Mouse (Mus musculus) T-helper 1 cell (primary cell): ENCODE measurements around the gene Ap5b1.

Source experiments
- in situ Hi-C: fragments of 300-600 bp; cut with MboI, MseI; formaldehyde crosslinking; loops from one replicate; pipeline ENCODE4 v1.15.1; 2025; ENCODE audit warnings: high pct_unique_total_duplicates

Ap5b1 gene

DNA sequence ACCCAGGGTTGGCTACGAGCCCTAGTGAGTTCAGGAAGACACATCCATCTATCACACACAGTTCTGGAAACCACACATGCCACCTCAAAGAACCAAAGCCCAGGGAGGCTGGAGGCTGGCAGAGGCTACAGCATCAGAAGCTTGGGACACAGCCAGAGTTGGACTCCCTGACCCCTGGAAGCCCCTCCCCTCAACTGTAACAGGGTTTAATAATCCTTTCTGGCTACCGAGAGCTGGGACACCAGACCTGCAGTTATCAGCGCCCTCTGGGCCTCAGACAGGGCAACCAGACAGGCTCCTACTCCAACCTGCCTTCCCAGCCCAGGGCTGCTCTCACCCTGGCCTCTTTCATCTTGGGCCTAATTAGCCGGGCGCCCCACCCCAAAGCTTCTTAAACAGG lies 1.5 kb upstream of the Ap5b1 start:
- in situ Hi-C loops, result no loop called here

DNA sequence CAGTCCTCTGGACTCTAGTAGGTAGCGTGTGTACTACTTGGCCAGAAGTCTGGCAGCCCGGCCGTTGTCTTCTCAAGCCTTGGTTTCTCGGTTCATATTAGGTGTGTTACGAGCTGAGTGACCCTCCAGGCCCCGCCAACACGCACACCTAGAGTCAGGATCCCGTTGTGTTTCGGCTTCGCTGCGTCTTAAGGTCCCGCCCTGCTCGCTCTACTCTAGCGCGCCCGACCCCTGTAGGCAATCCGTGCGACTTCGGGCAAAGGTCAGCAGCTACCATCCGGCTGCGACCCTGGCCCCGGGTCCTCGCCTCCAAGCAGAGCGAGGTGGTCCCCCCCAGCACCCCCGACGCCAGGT lies 668 bp upstream of the Ap5b1 start:
- in situ Hi-C loops, result no loop called here

DNA sequence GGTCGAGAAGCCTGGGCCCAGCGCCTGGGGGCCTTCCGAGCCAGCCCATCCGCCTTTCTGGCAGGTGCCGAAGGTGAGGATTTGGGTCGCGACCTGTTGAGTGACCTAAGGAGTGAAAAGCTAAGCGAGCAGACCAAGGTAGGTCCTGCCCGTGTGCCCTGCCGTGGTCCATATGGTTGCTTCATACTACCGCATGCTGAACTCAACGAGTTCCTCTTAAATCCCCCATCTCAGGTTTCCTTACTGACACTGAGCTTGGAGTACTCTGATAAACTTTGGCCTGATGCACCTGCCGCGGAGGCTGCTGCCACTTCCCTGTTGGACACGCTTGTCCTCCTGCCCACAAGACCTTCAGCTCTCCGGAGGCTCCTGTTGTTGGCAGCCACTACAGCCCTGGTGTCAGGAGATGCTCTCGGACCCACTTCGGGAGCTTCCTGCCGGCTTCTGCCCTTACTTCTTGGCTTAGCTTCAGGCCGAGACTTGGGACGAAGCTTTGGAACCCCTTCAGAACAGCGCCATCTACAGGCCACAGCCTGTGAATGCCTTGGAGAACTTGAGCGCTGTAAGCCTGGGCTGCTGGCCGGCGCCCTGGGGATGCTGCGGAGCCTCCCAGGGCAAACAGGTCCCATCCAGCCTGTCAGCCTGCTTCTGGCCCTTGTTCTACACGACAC lies 780 bp downstream of the Ap5b1 start:
- in situ Hi-C loops, result no loop called here

DNA sequence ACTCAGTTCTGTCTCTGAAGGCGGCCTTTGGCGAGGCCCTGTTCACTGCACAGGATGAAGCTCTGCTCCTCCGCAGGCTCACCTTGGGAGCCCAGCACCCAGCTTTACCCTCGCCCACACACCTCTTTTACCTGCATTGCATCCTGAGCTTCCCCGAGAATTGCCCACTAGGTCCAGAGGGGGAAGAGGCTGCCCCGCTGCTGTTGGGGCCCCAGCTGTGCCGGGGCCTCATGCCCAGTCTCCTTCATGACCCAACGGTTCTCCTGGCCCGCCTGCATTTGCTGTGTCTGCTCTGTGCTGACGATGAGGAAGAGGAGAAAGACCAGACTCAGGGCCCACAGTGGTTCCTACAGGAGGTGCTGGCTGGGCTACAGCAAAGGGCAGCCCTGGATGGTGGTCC lies 1.7 kb downstream of the Ap5b1 start:
- in situ Hi-C loops, result no loop called here

DNA sequence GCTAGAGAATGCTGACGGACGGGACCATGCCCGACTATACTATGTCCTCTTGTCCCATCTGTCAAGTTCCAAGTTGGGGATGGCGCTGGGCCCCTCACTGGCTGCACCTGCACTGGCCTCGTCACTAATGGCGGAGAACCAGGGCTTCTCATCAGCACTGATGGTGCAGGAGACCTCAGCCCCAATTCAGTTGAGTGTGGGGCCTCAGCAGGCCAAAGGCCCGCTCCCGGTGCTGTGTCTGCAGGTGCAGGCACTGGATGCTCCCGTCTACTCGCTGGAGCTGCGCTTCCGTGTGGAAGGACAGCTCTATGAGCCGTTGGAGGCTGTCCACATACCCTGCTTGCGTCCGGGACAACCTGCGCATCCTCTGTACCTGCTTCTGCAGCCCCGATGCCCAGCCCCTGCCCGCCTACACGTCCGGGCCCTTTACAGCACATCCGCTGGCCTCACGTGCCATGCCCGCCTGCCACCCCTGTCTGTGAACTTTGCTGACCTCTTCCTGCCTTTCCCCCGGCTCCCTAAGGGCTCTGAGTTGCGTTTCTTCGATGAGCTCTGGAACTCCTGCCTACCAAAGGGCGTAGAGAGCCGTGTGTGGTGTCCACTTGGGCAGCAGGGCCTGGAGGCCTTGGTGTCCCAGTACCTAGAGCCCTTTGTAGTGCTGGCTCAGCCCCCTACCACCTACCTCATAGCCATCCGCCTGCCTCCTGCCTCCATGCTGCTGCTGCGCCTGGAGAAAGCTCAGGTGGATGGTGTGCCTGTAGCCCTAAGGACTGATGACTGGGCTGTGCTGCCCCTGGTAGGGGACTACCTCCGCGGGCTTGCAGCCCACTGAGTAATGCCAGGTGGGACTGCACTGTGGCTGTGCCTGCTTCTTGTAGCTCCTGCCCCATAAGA lies 2.8 kb downstream of the Ap5b1 start:
- in situ Hi-C loops, result no loop called here

DNA sequence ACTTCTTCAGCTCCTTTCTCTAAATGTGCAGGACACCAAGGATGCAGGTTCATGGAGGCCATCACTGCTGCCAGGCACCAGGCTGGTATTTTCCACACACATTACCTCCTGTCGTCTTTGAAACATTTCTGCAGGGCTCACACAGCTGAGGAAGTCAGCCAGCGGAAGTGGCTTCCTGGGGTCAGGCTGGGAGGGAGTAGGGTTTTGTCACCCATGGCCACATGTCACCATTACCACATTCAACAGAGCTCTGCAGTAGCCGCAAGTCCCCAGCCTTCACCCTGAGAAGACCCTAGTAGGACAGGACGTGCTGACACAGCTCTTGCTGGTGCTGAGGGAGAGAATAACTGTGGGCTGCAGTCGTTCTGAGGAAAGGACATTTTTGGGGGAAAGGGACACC lies 4.0 kb downstream of the Ap5b1 start:
- in situ Hi-C loops, result no loop called here

DNA sequence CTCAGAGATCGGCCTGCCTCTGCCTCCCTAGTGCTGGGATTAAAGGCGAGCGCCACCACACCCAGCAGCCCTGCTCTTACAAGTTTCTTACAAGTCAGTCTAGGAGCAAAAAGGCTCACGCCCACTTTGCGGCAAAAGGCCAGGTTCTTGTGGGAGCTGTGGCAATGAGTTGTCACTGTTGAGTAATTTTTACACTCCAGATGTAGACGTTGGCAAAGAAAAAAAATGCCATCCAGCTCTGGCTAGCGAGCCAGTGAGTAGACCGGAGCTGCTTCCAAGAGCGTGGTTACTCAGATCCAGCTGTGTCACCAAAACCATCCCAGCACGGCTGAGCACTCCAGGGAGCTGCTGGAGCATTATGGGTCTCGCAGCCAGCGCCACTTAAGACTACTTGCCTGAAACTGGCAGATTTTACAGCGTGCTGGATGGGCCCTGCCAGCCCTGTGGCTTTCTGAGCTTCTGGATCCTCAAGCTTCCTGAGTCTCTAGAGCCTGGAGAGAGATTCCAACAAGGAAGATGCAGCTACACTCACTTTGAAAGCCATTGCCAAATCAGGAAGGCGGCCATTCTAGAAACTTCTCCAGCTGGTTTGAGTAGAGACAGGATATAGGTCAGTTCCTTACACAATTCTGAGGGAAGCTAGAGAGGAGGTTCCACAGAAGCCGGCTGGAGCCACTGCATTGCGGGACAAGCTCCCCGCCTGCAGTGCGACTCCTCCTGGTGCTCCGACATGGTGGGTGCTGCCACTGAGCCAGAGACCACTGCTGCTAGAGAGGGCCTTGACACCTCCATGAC lies 4.7 kb downstream of the Ap5b1 start:
- in situ Hi-C loops, result no loop called here

DNA sequence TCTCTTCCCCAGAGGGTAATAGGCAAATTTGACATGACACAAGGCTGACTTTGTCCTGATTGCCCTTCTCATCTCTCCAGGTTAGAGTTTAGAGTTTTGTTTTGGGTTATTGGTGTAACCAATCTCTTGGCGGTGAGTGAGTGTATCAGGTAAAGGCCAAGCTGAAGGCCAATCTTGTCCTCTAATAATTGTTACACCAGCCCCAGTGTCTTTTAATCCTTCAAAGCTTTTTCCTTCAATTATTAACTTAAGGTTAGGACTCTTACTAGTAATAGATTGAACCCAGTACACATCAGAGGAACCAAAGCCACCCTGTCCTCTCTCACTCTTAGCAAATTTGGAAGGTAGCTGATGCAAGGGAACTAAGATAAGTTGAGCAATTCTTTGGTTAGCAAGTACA lies 7.5 kb downstream of the Ap5b1 start:
- in situ Hi-C loops, result no loop called here

DNA sequence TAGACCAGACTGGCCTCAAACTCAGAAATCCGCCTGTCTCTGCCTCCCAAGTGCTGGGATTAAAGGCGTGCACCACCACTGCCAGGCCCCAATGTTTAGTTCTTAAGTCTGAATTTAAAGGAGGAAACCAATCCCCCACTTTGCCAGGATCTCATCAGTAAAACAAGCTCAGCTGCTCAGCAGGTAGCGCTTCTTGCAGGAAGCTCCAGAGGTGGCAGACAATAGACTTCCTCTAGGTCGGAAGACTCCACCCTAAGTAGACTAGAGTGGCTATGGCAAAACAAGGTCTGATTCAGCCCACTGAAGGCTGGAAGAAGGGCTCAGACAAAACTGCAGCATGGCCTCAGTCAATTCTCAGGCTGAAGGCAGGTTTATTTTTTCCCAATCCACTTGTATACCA lies 12.1 kb downstream of the Ap5b1 start:
- in situ Hi-C loops, result no loop called here

DNA sequence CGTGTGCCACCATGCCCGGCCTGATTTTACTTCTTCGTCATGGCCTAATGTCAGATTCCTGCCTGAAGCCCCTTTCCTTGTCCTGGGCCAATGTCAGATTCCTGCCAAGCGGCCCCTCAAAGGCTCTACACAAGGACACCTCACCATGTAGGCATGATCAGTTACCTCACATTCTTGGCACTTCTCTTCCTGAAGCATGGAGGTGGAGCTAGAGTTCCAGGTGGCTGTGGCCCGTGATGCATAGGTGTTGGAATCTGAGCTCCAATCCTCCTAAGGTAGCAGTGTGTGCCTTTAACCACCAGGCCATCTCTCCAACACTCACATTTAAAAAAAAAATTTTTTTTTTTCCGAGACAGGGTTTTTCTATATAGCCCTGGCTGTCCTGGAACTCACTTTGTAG lies 13.0 kb downstream of the Ap5b1 start:
- in situ Hi-C loops, result no loop called here

DNA sequence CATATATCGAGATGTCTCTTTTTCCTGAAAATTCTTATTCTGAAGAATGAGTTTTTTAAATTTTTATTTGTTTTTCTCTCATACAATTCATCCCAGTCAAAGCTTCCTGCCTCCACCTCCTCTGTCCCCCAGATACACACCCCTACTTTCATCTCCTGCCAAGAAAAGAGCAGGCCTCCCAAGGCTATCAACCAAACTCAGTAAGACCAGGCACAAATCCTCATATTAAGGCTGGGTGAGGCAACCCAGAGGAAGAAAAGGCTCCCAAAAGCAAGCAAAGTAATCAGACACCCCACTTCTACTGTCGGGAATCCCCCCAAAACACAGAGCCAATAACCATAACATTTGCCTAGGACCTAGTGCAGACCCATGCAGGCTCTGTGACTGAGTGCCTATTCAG lies 14.2 kb downstream of the Ap5b1 start:
- in situ Hi-C loops, result no loop called here

DNA sequence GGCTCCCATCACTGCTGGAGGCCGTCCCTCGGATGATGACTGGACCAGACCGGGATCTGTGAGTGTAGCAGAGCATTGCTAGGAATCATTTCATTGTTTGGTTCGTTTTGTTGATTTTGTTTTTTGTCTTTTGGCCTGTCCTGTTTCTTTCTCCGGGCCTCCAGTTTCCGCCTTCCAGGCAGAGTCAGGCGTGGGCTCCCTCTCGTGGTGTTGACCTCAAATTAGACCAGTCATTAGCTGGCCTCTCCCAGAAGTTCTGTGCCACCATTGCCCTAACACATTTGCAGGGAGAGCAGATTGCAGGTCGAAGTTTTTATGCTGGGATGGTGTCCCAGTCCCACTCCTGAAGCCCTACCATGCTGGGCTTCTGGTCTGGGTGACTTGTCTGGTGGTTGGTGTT lies 21.3 kb downstream of the Ap5b1 start:
- in situ Hi-C loops, result no loop called here

DNA sequence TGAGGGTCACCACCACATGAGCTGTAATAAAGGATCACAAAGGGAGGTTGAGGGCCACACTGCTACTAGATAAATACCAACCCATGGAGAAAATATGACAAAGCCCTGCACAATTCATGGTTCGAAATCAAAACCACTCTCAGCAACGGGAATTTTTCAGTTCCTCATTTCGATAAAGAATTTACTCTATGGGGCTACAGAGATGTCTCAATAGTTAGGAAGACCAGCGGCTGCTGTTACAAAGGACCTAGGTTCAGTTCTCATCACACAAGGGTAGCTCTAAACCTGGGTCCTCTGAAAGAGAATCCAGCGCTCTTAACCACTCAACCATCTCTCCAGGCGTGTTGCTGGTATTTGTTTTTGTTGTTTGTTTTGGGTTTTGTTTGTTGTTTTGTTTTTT lies 24.1 kb downstream of the Ap5b1 start:
- in situ Hi-C loops, result loop anchor here (5.0 kb wide), 1 partner anchor 70 kb away; the partner anchor contains the start of gene Sipa1

DNA sequence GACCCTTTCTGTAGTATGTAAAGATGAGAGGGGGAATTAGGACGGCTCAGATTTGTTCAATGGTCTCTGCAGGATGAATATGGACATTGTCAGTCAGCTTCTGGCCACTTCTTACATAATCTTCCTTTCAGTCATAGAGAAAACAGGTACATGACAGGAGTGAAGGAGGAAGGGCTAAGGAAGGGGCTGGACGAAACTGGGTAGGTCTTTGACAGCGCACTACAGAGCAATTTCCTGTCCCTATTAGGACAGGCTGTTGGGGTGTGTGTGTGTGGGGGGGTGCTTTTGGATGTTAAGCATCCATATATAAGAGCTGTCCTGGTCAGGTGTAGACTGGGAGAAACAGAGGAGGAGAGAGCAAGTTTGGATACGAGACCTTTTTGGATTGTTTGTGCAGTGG lies 31.4 kb downstream of the Ap5b1 start:
- in situ Hi-C loops, result no loop called here

DNA sequence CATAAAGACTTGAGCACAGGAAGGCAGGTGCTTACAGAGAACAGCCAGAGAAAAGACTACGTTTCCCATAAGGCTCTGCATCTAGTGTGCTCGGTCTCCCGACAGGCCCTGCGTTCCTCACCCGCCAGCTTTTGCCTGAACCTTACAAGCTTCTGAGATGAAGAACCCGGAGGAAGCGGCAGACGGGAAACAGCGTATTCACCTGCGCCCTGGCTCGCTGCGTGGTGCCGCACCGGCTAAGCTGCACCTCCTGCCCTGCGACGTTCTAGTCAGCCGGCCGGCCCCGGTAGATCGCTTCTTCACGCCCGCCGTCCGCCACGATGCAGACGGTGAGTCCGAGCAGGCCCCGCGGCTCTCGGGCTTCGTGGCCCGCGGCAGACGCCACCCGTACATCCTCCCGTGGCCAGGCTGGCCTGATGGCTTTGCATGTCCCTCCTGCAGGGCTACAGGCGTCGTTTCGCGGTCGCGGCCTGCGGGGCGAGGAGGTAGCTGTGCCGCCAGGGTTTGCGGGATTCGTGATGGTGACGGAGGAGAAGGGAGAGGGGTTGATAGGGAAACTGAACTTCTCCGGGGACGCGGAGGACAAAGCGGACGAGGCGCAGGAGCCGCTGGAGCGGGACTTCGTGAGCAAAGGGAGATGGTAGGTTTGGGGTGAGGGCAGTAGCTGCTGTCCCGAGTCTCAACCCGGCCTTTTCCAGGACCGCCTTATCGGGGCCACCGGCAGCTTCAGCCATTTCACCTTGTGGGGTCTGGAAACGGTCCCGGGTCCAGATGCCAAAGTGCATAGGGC lies 34.1 kb downstream of the Ap5b1 start, which contains the start of gene Rnaseh2c:
Gene Rnaseh2c (plus strand): TSS at position 122 of the 790 bp plus-strand sequence.
- in situ Hi-C loops, result loop anchor here (5.0 kb wide), 1 partner anchor 65 kb away; no protein-coding TSS in a partner anchor

DNA sequence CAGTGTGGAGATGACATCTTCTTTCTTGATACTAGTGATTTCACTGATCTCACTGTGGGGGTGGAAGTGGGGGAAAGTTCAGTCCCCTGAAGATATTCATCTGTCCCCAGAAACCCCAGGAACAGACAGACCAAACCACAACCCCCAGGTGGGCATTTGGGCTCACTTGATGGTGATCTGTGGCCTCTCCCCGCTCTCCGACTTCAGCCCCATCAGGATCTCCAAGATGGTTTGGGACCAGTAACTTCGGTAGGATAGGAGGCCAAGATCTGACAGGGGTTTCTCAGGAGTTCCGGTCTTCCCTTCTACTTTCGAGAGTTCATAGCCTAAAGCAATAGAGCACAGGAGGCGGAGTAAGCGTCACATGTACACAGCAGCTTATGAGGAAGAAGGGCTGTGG lies 35.8 kb downstream of the Ap5b1 start:
- in situ Hi-C loops, result loop anchor here (5.0 kb wide), 1 partner anchor 66 kb away; no protein-coding TSS in a partner anchor

DNA sequence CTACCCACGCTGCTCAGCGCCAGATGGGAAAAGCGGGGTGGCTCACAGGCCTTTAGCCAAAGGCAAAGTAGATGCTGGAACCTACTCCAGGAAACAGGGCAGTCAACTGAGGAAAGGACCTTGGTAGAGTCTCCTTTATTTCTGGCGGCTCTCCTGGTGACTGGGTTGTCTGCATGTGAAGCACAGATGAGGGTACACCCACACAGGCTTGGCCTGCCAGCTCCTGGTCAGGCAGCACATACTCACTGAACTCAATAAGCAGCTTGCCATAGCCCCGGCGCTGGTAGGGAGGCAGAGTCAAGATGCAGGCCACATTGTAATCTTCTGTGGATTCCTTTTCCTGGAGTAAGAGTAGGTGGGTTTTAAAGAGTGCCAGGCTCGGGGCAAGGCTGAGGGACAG lies 37.3 kb downstream of the Ap5b1 start:
- in situ Hi-C loops, result no loop called here

DNA sequence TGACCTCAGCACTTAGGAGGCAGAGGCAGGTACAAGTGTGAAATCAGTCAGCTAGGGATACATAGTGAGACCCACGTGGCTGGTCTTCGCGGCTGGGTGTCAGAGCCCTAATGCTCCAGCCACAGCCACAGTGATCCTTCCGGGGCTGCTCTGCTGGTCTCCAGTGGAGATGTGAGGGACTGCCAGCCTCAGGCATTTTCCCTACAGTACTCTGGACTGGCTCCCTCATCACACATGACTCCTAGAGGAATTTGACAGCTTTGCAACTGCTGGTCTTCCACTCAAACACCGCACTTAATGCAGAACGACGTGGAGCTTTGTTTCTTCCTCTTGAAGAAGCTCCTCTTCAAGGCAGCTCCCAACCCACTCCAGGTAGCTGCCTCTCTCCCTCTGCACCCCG lies 38.4 kb downstream of the Ap5b1 start:
- in situ Hi-C loops, result no loop called here

DNA sequence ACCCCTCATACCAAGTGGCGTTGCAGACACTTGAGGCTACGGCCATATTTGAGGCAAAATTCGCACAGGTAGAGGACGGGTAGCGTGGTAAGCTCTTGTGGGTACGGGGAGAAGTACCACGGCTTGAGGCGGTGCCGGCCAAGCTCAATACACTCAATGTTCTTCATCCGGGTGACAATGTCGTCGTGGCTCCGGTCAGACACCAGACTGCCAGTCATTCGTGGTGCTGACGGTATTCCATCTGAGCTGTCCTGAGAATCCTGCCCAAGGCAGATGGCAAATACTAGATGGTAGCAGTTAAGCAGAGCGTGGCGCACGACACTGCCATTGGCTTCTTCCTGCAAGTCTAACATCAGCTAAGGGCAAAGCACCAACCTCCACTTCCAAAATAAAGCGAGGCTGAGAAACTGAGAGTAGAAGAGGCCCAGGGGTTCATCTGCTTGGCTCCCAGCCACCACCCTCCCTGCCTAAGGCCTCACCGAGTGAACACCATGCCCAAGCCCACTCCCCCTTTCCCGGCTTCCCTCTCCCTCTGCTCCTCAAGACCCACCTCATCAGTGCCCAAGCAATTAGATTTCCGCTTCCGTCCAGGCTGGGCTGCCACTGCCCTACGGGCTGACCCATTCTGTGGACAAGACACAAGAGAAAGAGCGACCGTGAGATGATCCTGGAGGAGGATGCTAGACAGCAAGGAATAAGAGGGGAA lies 40.0 kb downstream of the Ap5b1 start:
- in situ Hi-C loops, result no loop called here

DNA sequence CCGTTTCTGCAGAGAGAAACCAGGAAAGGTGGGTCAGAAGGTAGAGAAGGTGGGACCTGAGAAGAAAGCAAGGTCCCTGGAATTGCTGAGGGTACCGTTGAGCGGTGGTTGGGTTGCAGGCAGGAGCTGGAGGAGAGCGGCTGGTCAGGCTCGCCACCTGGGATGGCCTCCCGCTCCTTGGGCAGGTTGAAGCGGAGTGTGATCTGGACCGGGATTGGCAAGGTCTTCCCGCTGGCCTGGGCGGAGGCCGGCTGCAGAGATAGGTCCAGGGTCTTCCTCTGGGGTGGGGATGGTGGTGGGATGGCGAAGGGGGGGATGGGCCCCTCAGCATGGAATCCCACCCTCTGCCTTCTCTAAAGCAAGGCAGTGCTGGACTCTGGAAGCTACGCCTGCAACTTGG lies 40.9 kb downstream of the Ap5b1 start:
- in situ Hi-C loops, result no loop called here

DNA sequence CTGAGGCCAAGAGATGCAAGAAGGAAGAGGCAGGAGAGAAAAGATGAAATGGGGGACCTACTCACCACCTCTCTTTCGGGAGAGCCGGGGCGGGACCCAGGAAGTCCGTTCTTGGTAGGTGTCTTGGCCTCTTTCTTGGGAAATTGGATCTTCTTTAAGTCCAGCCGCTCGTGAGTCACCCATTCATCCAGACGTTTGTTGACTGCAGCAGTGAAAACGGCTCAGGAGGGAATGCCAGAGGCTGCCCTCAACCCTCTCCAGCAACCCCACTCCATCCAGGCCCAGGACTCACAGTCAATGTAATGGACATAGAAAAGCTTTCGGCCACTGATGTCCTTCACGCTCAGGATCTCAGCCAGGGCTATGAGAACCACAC lies 41.3 kb downstream of the Ap5b1 start:
- in situ Hi-C loops, result no loop called here
